Mouse (Mus musculus) frontal cortex, postnatal 25 days (tissue): ENCODE measurements around the gene Fbxo9.

Source experiments
- DNase-seq, 2 experiments: peaks; one replicate each; pipeline ENCODE4 v3.0.0; 2022; ENCODE audit warnings: low spot score in 2 of 2

Fbxo9 gene

DNA sequence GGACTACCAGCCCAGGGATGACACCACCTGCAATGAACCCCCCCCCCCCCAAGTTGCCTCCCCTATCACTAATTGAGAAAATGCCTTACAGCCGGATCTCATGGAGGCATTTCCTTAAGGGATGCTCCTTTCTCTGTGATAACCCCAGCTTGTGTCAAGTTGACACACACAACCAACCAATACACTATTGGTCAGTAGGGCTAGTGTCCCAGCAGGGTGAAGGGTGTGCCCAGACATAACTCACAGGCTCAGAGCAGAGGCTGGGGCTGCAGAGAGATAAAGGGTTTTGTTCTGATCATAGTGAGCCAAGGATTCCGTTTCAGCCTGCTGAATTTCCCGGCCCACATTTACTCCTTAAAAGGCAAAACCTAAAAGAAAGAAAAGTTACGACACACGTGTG lies 38.4 kb downstream of the Fbxo9 start:
- no peak for DNase-seq

GRCm38 (mm10) chr9:78064121-78064520 lies 44.7 kb downstream of the Fbxo9 start:
- no peak for DNase-seq

DNA sequence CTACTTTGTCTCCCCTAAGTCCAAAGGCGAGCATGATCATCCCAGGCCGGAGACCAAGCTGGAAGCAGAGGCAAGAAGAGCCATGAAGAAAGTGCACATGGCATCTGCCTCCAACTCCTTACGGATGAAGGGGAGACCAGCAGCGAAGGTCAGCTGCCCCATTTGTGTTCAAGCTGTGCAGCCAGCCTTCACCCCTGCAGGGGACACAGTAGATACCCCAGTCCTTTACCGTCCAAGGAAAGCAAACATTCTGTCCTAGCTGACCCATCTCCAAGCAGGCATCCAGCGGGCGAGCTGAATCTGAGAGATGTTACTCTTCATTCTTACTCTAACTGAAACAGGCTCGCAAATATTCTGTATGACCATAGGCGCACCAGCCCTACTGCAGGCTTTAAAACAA lies 46.5 kb downstream of the Fbxo9 start:
- DNase-seq = no peak

DNA sequence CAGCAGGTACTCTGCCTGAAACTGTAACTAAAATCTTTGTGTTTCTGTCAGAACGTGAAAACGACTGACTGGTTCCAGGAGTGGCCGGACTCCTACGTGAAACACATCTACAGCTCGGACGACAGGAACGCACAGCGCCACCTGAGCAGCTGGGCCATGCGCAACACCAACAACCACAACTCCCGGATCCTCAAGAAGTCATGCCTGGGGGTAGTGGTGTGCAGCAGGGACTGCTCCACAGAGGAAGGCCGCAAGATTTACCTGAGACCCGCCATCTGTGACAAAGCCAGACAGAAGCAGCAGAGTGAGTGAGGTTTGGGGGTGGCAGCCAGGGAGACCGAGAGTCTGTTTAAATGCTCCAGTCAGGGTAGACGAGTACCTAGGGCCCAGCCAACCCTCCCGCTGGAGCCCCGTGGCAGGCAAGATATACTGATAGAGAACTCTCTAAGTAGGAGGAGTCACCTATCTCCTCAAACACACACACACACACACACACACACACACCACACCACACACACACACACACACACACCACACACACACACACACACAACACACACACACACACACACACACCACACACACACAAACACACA lies 49.2 kb downstream of the Fbxo9 start:
- DNase-seq = no peak

- DNase-seq = no peak
Measured at GRCm38 (mm10) chr9:78054298-78054697, 54.6 kb downstream of the Fbxo9 start.

- no peak for DNase-seq
Measured at GRCm38 (mm10) chr9:78053821-78054220, 55.0 kb downstream of the Fbxo9 start.

- DNase-seq = no peak
Measured at GRCm38 (mm10) chr9:78051677-78052076, 57.2 kb downstream of the Fbxo9 start, which contains the start of gene Gcm1. TSS of gene Gcm1 (plus strand) at chr9:78051924.

DNA sequence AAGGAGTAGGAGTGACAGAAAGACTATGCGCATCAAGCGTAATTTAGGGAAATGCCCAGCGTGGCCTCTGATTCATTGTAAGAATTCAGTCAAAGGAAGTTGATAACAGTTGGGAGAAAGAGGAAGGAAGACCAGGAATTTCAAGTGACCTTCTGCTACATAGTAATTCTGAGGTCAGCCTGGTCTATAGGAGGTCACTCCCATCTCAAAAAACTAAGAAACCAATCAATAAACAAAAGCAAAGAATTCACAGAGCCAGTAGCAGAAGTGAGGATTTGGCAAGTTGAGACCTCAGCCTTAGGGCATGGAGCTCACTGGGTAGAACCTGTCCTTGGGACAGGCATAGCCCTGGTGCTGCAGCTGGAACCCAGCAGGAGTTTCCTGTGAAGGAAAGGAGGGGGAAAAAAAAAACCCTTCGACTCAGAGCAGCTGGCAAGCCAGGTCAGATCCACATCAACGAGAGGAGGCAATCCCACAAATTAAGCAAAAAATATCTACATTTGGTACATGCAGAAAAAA lies 58.4 kb downstream of the Fbxo9 start:
- DNase-seq = no peak

- DNase-seq = no peak
Measured at GRCm38 (mm10) chr9:78046755-78047154, 62.1 kb downstream of the Fbxo9 start.

- DNase-seq = no peak
Measured at GRCm38 (mm10) chr9:78045171-78045570, 63.7 kb downstream of the Fbxo9 start.

DNA sequence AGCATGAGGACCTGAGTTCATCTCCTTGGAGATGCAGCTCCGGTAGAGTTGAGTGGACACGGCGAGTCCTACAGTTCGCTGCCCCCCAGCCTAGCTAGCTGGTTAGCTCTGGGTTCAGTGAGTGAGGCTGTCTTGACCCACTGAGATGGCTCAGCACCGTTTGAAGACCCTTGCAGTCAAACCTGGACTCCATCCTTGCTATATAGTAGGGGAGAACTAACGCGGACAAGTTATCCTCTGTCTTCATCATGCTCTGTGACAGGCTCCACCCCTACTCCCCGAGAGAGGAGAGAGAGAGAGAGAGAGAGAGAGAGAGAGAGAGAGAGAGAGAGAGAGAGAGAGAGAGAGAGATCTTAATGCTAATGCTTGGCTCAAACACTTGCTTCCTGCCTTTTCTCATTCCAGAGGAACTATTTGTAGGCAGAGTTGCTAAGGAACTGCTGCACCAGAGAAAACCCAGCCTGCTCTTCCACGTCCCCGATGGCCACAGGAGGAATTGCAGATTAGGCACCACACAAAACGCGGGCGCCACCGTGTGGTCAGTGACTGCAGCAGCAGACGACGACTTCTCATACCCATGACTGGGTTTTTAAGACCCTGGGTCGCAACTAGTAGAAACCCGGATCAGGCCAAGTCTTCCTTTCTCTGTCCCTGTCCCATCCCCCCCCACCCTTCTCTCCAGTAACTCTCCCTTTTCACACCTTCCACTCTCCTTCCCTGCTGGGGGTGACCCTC lies 69.9 kb downstream of the Fbxo9 start:
- DNase-seq = peak; percentile 58 to 59

- DNase-seq = no peak
Measured at GRCm38 (mm10) chr9:78035831-78036230, 73.0 kb downstream of the Fbxo9 start.

DNA sequence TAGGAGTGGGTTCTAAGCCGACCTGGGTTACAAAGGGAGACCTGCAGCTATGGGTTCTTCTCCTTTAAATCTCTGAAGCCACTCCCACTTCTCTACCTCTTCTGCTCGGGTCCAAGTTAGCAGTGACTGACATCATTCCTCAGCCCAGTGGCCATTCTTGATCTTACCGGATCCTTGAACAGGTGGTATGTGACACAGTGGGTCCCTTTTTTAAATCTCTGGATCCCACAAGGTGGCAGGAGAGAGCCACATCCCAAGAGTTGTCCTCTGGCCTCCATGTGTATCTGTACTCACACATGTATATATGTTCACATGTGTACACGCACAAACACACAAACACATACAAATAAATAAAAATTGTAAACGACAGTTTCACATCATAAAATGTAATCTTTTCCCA lies 73.6 kb downstream of the Fbxo9 start:
- no peak for DNase-seq

DNA sequence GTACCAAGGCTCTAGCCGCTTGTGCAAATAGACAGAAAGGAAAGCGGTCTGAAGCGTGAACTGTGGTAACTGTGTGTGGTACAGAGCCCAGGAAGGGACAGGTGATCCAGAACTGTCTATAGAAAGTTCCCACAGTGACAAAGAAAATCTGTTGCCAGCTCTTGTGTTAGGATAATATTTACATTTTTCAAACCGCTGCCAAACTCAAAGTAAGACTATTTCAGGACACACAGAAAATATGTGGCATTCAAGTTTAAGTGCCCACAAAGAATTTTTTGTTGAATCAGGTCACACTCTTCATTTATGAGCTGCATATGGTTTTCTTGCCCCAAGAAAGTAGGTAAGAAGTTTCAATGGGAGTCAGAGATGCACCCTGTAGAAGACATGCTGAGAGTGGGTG lies 75.9 kb downstream of the Fbxo9 start:
- DNase-seq = no peak
